Mouse (Mus musculus) midbrain, embryonic 10.5 days (tissue): ENCODE measurements at regions not wholly inside any gene's neighbourhood (a gene's known extent, or its start where the extent isn't known, plus 50 kb on each side); places are given as distances from the start of the nearest gene placed in this dataset.

Experiments
- DNase-seq: peaks from one replicate; pipeline ENCODE4 v3.0.0-alpha.2; 2017; ENCODE audit warnings: low spot score
- H3K27ac ChIP-seq: fragments of 300-500 bp; sonication (generic); replicated peaks from 2 replicates; pipeline ENCODE4 v1.5.1; 2016; ENCODE audit warnings: mild to moderate bottlenecking
- H3K27me3 ChIP-seq: fragments of 300-500 bp; sonication (generic); 2 replicates; pipeline ENCODE4 v1.6.1; 2016; ENCODE audit warnings: low read depth, mild to moderate bottlenecking; ENCODE audit not compliant: poor library complexity, severe bottlenecking
- H3K36me3 ChIP-seq: fragments of 300-500 bp; sonication (generic); 2 replicates; pipeline ENCODE4 v1.6.1; 2016; ENCODE audit warnings: mild to moderate bottlenecking, moderate library complexity
- H3K4me1 ChIP-seq: fragments of 300-500 bp; sonication (generic); 2 replicates; pipeline ENCODE4 v1.6.1; 2016
- H3K4me3 ChIP-seq: fragments of 300-500 bp; sonication (generic); 2 replicates; pipeline ENCODE4 v1.5.1; 2016; ENCODE audit warnings: mild to moderate bottlenecking, moderate library complexity
- H3K9me3 ChIP-seq: fragments of 300-500 bp; sonication (generic); replicated peaks from 2 replicates; pipeline ENCODE4 v1.6.1; 2016; ENCODE audit warnings: mild to moderate bottlenecking
- WGBS: fragments of 180-500 bp; shearing (Covaris S2); methylation state at CpG from one replicate; pipeline ENCODE4 v1.1.7; 2016; 5-methylcytosine and 5-hydroxymethylcytosine counted together

DNA sequence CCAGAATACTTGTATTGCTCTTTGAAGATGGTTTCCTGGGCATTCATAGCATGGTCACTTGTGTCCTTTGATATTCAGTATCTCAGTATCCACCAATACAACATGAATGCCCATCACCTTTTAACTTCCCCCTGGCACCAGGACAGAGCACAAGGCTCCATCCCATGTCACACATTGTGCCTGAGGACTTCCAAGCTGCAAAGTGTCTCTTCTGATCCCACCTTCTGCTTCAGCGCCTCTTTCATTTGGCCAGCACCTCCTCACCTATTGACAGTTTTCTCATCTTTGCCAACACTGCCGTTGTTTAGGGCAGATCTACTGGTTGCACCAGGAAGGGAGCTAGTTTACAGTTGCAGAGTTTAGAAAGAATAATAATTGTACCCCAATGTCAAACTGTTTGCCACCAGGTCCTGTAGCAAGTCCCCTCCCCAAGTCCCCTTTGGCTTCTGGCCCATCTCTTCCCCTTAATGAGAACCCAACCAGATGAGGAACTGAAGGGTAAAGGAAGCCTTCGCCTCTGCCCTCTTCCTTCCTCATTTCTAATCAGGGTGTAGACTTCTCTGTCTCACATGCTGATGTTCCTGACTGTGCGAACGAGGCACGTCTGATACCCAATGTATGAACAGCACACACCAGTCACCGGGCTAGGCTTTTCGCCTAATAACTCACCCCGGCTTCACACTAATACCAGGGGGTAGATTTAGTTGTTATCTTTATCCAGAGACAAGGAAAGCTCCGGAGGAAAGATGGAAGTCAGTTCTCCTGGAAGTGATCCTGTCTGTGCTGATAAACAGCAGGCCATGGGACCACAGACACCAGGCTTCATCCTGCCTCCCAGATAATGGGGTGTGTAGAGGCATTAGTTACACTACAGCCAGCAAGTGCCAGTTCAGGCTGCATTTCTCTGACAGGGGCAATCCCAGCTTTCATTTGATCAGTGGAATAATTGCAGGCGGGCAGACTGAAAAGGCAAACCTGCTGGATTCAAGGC is 223.8 kb downstream of the 1500009L16Rik start:
- 88% methylated on average over 11 of the region's 11 CpGs for WGBS
- Histone ChIP-seq H3K36me3 (no peaks in the 10 kb centered on the region), H3K27me3 (no peaks in the 10 kb centered on the region), H3K4me1 (0 out of 2 replicates have a peak, but pooled peaks cover 4% of the 10 kb centered on the region), H3K27ac (0 out of 2 replicates have a peak overlapping the region, but pooled peaks have one; percentile 1), H3K9me3 (no peaks in the 10 kb centered on the region), H3K4me3 (no peak overlapping the region)
- DNase-seq, result no peak

DNA sequence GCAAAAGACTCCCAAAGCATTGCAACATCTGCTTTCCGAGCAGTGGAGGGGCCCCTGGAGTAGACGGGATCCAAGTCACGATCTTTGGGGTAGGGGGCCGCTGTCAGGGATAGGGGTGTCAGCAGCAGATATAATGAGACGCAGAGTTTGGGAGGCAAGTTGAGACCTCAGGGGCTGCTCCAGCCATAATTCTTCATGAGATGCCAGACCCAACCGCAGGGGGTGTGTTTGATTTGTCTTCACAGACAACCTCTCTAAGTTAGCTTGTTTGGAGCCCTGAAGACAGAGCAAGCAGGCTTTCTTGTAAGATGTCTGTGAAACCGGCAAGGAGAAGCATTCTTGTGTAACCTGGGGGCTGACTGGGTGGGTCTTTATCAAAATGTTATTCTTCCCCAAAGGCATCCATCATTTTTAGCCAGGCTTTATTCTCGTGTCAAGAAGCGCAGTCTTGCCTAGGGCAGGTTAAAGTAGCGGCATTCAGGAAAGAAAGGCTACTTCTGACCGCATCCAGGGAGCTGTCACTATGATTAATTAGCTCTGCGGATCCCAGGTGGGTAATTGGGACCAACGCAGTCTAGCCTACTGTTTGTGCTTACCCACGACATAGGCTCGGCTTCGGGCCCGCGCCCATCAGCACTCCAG is 234.6 kb downstream of the 1500009L16Rik start:
- no peaks in the 10 kb centered on the region for H3K36me3 ChIP-seq
- no peak for DNase-seq
- H3K27ac ChIP-seq, result no peak overlapping the region
- 84% methylated on average over 18 of the region's 18 CpGs for WGBS
- H3K4me1 ChIP-seq, result peaks cover 14% of the 10 kb centered on the region
- no peak overlapping the region for H3K4me3 ChIP-seq
- H3K27me3 ChIP-seq, result 0 out of 2 replicates have a peak, but pooled peaks cover 5% of the 10 kb centered on the region
- H3K9me3 ChIP-seq, result no peaks in the 10 kb centered on the region

DNA sequence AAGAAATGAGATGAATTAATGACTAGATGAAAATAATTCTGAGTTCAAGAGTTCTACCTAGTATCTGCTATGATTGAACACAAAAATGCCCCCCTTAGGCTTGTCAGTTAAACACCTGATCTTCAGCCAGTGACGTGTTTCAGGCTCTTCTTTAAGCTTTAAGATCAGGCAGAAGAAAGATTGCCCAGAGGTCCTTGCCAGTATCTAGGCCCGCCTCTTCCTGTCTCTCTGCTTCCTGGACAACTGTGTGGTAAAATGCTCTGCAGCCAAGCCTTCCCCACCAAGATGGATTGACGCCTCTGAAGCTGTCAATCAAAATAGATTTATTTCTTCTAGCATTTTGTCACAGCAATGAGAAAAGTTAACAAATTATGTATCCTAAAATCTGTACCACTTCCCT is 235.7 kb downstream of the 1500009L16Rik start:
- Histone ChIP-seq H3K27me3 (0 out of 2 replicates have a peak, but pooled peaks cover 6% of the 10 kb centered on the region), H3K36me3 (no peaks in the 10 kb centered on the region), H3K4me3 (no peak overlapping the region), H3K27ac (no peak overlapping the region), H3K9me3 (no peaks in the 10 kb centered on the region), H3K4me1 (peaks cover 18% of the 10 kb centered on the region)
- WGBS, result 88% methylated on average over 3 of the region's 3 CpGs
- DNase-seq, result no peak

- H3K9me3 ChIP-seq, result no peaks in the 10 kb centered on the region
- H3K27me3 ChIP-seq, result 0 out of 2 replicates have a peak, but pooled peaks cover 6% of the 10 kb centered on the region
- 96% methylated on average over 2 of the region's 2 CpGs for WGBS
Observed at GRCm38 (mm10) chr10:83958826-83959225, 236.2 kb downstream of the 1500009L16Rik start.

DNA sequence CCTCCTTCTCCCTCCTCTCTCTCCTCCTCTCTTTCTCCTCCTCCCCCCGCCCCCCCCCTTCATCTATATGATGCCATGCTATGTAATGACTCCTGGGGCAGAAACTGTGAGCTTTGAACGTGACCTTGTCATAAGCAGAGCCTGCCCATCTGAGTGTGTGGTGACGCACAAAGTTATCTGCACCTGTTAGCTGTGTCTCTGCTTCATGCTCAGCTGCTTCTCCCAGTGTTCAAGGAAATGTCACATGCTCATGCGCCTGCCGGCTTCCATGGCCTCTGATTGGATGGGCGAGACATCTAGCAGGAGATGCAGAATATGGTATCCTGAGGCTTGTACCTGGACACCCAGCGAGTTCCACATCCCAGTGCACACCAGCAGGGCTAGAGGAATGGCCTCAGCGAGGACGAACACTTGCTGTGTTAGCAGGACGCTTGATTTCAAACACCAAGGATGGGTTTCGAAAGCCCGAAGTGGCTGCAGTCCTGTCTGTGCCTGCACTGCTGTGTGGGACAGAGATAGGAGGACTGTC is 240.6 kb downstream of the 1500009L16Rik start:
- Histone ChIP-seq H3K4me1 (peaks cover 39% of the 10 kb centered on the region), H3K27me3 (0 out of 2 replicates have a peak, but pooled peaks cover 6% of the 10 kb centered on the region), H3K4me3 (no peak overlapping the region), H3K9me3 (no peaks in the 10 kb centered on the region), H3K27ac (peak overlapping the region; percentile 67), H3K36me3 (no peaks in the 10 kb centered on the region)
- DNase-seq, result no peak
- WGBS, result 80% methylated on average over 12 of the region's 12 CpGs

More at GRCm38 (mm10) chr10:83958826-83959225, 236.2 kb downstream of the 1500009L16Rik start:
- H3K36me3 ChIP-seq, result no peaks in the 10 kb centered on the region
- H3K4me1 ChIP-seq, result peaks cover 22% of the 10 kb centered on the region
- no peak for DNase-seq
- H3K27ac ChIP-seq, result no peak overlapping the region
- no peak overlapping the region for H3K4me3 ChIP-seq

GRCm38 (mm10) chr10:83963779-83964643 is 241.3 kb downstream of the 1500009L16Rik start:
- Histone ChIP-seq H3K4me3 (no peak overlapping the region), H3K4me1 (peaks cover 39% of the 10 kb centered on the region), H3K36me3 (no peaks in the 10 kb centered on the region), H3K27me3 (0 out of 2 replicates have a peak, but pooled peaks cover 6% of the 10 kb centered on the region), H3K9me3 (no peaks in the 10 kb centered on the region), H3K27ac (peak overlapping the region; percentile 67)
- 40% methylated on average over 12 of the region's 12 CpGs for WGBS
- DNase-seq, result peak; percentile 19

GRCm38 (mm10) chr10:83964838-83965237 is 242.2 kb downstream of the 1500009L16Rik start:
- 71% methylated on average over 5 of the region's 5 CpGs for WGBS
- Histone ChIP-seq H3K36me3 (no peaks in the 10 kb centered on the region), H3K9me3 (no peaks in the 10 kb centered on the region), H3K4me3 (no peak overlapping the region), H3K27me3 (0 out of 2 replicates have a peak, but pooled peaks cover 6% of the 10 kb centered on the region), H3K27ac (peak overlapping the region; percentile 67; the same call in 1 of the 2 replicates), H3K4me1 (peaks cover 35% of the 10 kb centered on the region)
- DNase-seq, result no peak

GRCm38 (mm10) chr10:83970501-83970900 is 247.8 kb downstream of the 1500009L16Rik start:
- H3K36me3 ChIP-seq, result no peaks in the 10 kb centered on the region
- no peak overlapping the region for H3K27ac ChIP-seq
- H3K4me3 ChIP-seq, result no peak overlapping the region
- no peaks in the 10 kb centered on the region for H3K27me3 ChIP-seq
- no peak for DNase-seq
- WGBS, result 75% methylated on average over 3 of the region's 3 CpGs
- no peaks in the 10 kb centered on the region for H3K9me3 ChIP-seq
- H3K4me1 ChIP-seq, result peaks cover 3% of the 10 kb centered on the region; the same call in 1 of the 2 replicates

- 89% methylated on average over 6 of the region's 6 CpGs for WGBS
- no peaks in the 10 kb centered on the region for H3K27me3 ChIP-seq
Observed at GRCm38 (mm10) chr10:83974548-83974947, 251.9 kb downstream of the 1500009L16Rik start.

DNA sequence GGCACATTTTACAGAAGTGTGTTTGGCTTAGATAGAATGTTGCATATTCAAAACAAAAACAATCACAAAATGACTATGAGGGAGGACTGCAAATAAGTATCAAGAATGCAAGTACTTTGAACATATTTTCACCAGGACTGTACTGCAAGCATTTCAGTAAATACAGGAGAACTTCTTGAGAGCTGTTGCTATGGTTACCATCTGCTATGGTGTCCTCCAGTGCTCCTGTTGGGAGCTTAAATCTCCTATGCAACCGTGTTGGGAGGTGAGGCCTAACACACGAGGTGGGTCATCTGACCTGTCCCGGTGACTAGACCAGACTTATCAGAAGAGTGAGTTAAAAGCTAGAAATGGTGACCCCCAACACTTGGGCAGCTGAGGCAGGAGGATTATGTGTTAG is 253.9 kb downstream of the 1500009L16Rik start:
- Histone ChIP-seq H3K27me3 (no peaks in the 10 kb centered on the region), H3K4me3 (no peak overlapping the region), H3K36me3 (no peaks in the 10 kb centered on the region), H3K27ac (no peak overlapping the region; the same call in 1 of the 2 replicates), H3K9me3 (no peaks in the 10 kb centered on the region), H3K4me1 (peaks cover 33% of the 10 kb centered on the region)
- no peak for DNase-seq
- WGBS, result 37% methylated on average over 3 of the region's 3 CpGs

More at GRCm38 (mm10) chr10:83974548-83974947, 251.9 kb downstream of the 1500009L16Rik start:
- Histone ChIP-seq H3K9me3 (no peaks in the 10 kb centered on the region), H3K36me3 (no peaks in the 10 kb centered on the region), H3K4me3 (no peak overlapping the region), H3K27ac (no peak overlapping the region), H3K4me1 (peaks cover 29% of the 10 kb centered on the region)
- DNase-seq, result no peak

GRCm38 (mm10) chr10:83979930-83980329 is 257.3 kb downstream of the 1500009L16Rik start:
- DNase-seq, result no peak
- Histone ChIP-seq H3K36me3 (no peaks in the 10 kb centered on the region), H3K4me1 (peaks cover 36% of the 10 kb centered on the region), H3K27ac (no peak overlapping the region), H3K4me3 (no peak overlapping the region), H3K9me3 (no peaks in the 10 kb centered on the region), H3K27me3 (no peaks in the 10 kb centered on the region)
- WGBS, result 83% methylated on average over 2 of the region's 2 CpGs
